Mouse (Mus musculus): Measurements from ENCODE around the gene Kcnj4. TPM values are rescaled to one million over a fixed set of nuclear protein-coding genes. Genes with fewer than 3 reads are reported as not detected.

The Kcnj4 gene
- polyA plus RNA-seq, 2 experiments: 0.43 TPM; not detected in 1

DNA sequence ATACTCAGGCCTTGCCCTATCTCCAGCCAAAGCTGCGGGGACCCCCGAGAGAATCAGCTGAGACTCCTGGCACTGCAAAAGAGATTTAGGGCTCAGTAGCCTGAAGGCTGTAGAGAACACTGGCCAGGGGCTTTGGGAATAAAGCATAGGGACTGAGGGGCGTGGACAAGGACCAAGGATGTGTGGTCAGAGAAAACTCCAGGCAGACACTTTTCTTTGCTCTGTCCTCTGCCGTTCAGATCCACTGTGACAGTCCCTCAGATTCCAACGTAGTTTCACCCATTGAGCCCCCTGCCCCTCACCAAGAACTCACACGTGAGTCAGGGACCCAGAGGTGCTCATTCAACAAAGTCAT, 62.8 kb downstream of the Kcnj4 start:
- 0 out of 2 replicates have a peak, but pooled peaks have one; percentile 1 for ATAC-seq (ENCODE audit: low FRiP score, low read depth)
- no peak for DNase-seq (ENCODE audit: low spot score)
- H3K4me3 ChIP-seq (replicated peaks; ENCODE audit: low read length): peak overlapping the region; percentile 97
- TF ChIP-seq POLR2A (IDR thresholded peaks at IDR 0.05; ENCODE audit: borderline replicate concordance, extremely low read depth, insufficient read depth, insufficient read length): no peak
- peak overlapping the region; percentile 85 for H3K4me2 ChIP-seq (replicated peaks; ENCODE audit: low read depth, low read length, severe bottlenecking)
- H3K4me1 ChIP-seq (ENCODE audit: control insufficient read depth, insufficient read depth, low read length): peaks cover 29% of the 10 kb centered on the region
- 5% methylated on average over 6 of the region's 6 CpGs for WGBS
- H3K9ac ChIP-seq (ENCODE audit: low read depth, low read length, severe bottlenecking): peak overlapping the region; percentile 98
- peak overlapping the region; percentile 96 for H3K27ac ChIP-seq (replicated peaks; ENCODE audit: low read depth, low read length)
- no peaks in the 10 kb centered on the region for H3K9me3 ChIP-seq (ENCODE audit: control insufficient read depth, low read length)
- H3K27me3 ChIP-seq (ENCODE audit: control insufficient read depth, insufficient read depth, low read length): no peaks in the 10 kb centered on the region
- H3K36me3 ChIP-seq (ENCODE audit: control insufficient read depth, insufficient read depth, low read length): peaks cover 18% of the 10 kb centered on the region

DNA sequence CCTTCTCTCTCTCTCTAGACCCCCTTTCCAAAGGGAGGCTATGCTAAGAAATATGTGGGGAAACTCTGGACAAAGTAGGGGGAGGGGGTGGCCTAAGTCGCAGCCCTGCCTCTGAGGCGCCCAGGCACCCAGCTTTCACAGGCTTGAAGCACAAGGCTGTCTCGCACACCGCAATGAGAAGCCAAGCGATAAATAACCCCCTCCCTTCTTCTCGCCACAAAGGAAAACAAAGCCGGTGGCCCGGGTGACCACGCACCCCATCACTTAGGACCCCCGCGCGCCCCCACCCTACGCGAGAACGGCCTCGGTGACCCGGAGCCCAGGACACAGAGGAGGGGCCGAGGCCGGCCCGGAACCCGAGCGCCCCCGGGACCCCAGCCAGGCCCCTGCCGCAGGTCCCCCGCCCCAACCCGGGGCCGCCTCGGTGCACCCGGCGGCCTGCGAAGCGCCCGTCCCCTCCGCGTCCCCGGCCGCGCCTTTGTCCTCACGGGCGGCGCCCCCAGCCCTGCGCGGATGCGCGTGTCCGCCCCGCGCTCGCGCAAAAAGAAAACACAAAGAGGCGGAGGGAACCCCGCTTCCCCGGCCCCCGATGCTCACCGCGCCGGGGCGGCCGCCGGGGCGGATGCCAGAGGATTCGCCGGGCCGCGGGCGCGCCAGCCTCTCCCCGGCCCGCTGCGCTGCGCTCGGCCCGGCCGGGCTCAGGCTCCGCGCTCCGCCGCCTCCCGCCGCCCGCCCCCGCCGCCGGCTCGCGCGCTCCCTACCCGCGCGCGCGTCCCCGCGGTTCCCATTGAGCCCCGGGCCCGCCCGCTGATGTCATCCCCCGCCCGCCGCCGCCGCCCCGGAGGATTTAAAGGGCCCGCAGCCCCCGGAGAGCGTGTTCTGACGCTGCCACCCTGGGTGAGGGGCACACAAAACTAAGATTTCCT, 63.4 kb downstream of the Kcnj4 start:
- DNase-seq (ENCODE audit: low spot score): peak; percentile 67
- H3K36me3 ChIP-seq (ENCODE audit: control insufficient read depth, insufficient read depth, low read length): peaks cover 23% of the 10 kb centered on the region
- H3K27ac ChIP-seq (replicated peaks; ENCODE audit: low read depth, low read length): peak overlapping the region; percentile 96
- no peaks in the 10 kb centered on the region for H3K27me3 ChIP-seq (ENCODE audit: control insufficient read depth, insufficient read depth, low read length)
- peak; percentile 80 for ATAC-seq (ENCODE audit: low FRiP score, low read depth)
- H3K4me2 ChIP-seq (replicated peaks; ENCODE audit: low read depth, low read length, severe bottlenecking): peak overlapping the region; percentile 85
- 0 out of 2 replicates have a peak, but pooled peaks have one; percentile 19 for TF ChIP-seq POLR2A (IDR thresholded peaks at IDR 0.05; ENCODE audit: borderline replicate concordance, extremely low read depth, insufficient read depth, insufficient read length)
- H3K9ac ChIP-seq (ENCODE audit: low read depth, low read length, severe bottlenecking): peak overlapping the region; percentile 98
- peak overlapping the region; percentile 97 for H3K4me3 ChIP-seq (replicated peaks; ENCODE audit: low read length)
- no peaks in the 10 kb centered on the region for H3K9me3 ChIP-seq (ENCODE audit: control insufficient read depth, low read length)
- WGBS: 1% methylated on average over 65 of the region's 107 CpGs
- H3K4me1 ChIP-seq (ENCODE audit: control insufficient read depth, insufficient read depth, low read length): peaks cover 29% of the 10 kb centered on the region

DNA sequence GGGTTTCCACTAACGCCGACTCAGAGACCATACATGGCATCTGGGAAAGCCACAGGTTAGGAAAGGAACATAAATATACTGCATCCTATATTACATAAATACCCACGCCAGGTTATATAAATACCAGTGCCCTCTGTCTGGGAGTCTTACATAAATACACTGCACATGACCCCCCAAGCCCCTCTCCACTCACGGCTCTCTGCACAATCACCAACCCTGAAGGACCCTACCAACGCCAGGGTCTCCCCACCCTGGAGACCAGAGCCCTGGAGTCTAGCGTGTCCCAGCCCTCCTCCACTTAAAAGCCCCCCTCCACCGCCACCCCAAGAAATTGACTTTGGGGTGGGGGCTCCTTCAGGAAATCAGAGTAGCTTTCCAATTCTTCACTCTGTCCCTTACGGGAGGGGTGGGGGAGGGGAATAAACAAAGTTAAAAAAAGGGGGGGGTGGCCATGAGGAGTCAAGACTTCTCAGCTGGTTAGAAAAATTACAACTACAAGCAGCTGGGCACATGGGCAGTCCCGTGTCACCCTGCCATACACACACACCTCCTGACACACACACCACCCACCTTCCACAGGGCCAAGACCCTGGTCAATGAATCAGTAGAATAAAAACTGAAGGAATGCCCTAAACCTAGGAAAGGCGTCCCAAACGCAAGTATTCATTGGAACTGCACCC, 64.2 kb downstream of the Kcnj4 start:
- DNase-seq (ENCODE audit: low spot score) (no peak), ATAC-seq (ENCODE audit: low FRiP score, low read depth) (no peak; the same call in 1 of the 2 replicates)
- 10% methylated on average over 11 of the region's 11 CpGs for WGBS
- H3K27ac ChIP-seq (replicated peaks; ENCODE audit: low read depth, low read length): peak overlapping the region; percentile 96; the same call in 1 of the 2 replicates
- H3K9me3 ChIP-seq (ENCODE audit: control insufficient read depth, low read length): no peaks in the 10 kb centered on the region
- no peaks in the 10 kb centered on the region for H3K27me3 ChIP-seq (ENCODE audit: control insufficient read depth, insufficient read depth, low read length)
- H3K4me3 ChIP-seq (replicated peaks; ENCODE audit: low read length): peak overlapping the region; percentile 97
- peak overlapping the region; percentile 85 for H3K4me2 ChIP-seq (replicated peaks; ENCODE audit: low read depth, low read length, severe bottlenecking)
- peaks cover 29% of the 10 kb centered on the region for H3K4me1 ChIP-seq (ENCODE audit: control insufficient read depth, insufficient read depth, low read length)
- no peak for TF ChIP-seq POLR2A (IDR thresholded peaks at IDR 0.05; ENCODE audit: borderline replicate concordance, extremely low read depth, insufficient read depth, insufficient read length)
- peaks cover 31% of the 10 kb centered on the region for H3K36me3 ChIP-seq (ENCODE audit: control insufficient read depth, insufficient read depth, low read length)
- peak overlapping the region; percentile 98 for H3K9ac ChIP-seq (ENCODE audit: low read depth, low read length, severe bottlenecking)

DNA sequence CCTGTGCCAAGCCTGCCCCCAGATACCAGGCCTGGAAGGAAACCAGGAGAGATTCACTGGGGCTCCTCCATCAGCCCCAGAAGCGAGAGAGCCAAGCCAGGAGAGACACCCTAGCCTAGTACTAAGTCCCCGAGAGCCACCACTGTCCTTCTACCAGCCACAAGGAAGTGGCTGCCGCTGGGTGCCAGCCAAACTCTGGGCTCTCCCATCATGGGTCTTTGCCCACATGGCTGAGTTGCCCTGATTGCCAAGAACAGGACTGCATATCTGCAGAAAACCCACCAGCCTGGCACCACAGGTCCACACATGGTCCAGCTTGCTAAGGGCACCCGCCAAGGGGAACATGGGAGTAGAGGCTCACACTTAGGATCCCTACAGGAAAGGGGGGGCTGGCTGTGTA, 64.8 kb downstream of the Kcnj4 start:
- 75% methylated on average over 4 of the region's 4 CpGs for WGBS
- H3K27ac ChIP-seq (replicated peaks; ENCODE audit: low read depth, low read length): no peak overlapping the region
- DNase-seq (ENCODE audit: low spot score): no peak

DNA sequence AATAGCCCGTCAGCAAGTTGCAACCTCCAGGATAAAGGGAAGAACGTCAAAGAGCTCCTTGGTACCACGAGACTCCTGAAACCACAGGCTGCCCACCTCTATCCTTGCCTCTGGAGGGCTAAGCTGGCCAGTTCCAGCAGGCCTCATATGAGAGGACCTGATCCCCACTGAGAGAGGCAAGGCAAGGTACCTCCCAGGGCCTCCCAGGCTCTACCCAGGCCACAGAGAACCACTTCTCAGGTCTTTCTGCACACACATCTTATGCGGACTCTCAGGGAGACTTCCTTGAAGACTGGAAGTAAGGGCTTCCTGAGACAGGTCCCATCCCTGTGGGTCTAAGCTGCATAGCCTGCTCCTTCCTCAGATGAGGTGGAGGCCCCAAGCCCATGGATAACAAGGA, 65.7 kb downstream of the Kcnj4 start:
- ATAC-seq (ENCODE audit: low FRiP score, low read depth) (no peak), DNase-seq (ENCODE audit: low spot score) (no peak)
- 59% methylated on average over 4 of the region's 4 CpGs for WGBS
- Histone ChIP-seq H3K27ac (replicated peaks; ENCODE audit: low read depth, low read length) (no peak overlapping the region), H3K4me1 (ENCODE audit: control insufficient read depth, insufficient read depth, low read length) (peaks cover 29% of the 10 kb centered on the region), H3K4me3 (replicated peaks; ENCODE audit: low read length) (no peak overlapping the region), H3K9ac (ENCODE audit: low read depth, low read length, severe bottlenecking) (no peak overlapping the region), H3K27me3 (ENCODE audit: control insufficient read depth, insufficient read depth, low read length) (no peaks in the 10 kb centered on the region), H3K9me3 (ENCODE audit: control insufficient read depth, low read length) (no peaks in the 10 kb centered on the region), H3K4me2 (replicated peaks; ENCODE audit: low read depth, low read length, severe bottlenecking) (peak overlapping the region; percentile 85; the same call in 1 of the 2 replicates), H3K36me3 (ENCODE audit: control insufficient read depth, insufficient read depth, low read length) (peaks cover 45% of the 10 kb centered on the region)
- TF ChIP-seq POLR2A (IDR thresholded peaks at IDR 0.05; ENCODE audit: borderline replicate concordance, extremely low read depth, insufficient read depth, insufficient read length): no peak

More for the DNA sequence above, 64.8 kb downstream of the Kcnj4 start:
- peak overlapping the region; percentile 98 for H3K9ac ChIP-seq (ENCODE audit: low read depth, low read length, severe bottlenecking)
- no peaks in the 10 kb centered on the region for H3K9me3 ChIP-seq (ENCODE audit: control insufficient read depth, low read length)
- no peaks in the 10 kb centered on the region for H3K27me3 ChIP-seq (ENCODE audit: control insufficient read depth, insufficient read depth, low read length)
- peaks cover 29% of the 10 kb centered on the region for H3K4me1 ChIP-seq (ENCODE audit: control insufficient read depth, insufficient read depth, low read length)
- TF ChIP-seq POLR2A (IDR thresholded peaks at IDR 0.05; ENCODE audit: borderline replicate concordance, extremely low read depth, insufficient read depth, insufficient read length): no peak
- H3K4me2 ChIP-seq (replicated peaks; ENCODE audit: low read depth, low read length, severe bottlenecking): peak overlapping the region; percentile 85
- peak overlapping the region; percentile 97 for H3K4me3 ChIP-seq (replicated peaks; ENCODE audit: low read length)
- no peak for ATAC-seq (ENCODE audit: low FRiP score, low read depth)
- peaks cover 37% of the 10 kb centered on the region for H3K36me3 ChIP-seq (ENCODE audit: control insufficient read depth, insufficient read depth, low read length)
